Mouse (Mus musculus): ENCODE measurements around the gene Trpm5.

DNA sequence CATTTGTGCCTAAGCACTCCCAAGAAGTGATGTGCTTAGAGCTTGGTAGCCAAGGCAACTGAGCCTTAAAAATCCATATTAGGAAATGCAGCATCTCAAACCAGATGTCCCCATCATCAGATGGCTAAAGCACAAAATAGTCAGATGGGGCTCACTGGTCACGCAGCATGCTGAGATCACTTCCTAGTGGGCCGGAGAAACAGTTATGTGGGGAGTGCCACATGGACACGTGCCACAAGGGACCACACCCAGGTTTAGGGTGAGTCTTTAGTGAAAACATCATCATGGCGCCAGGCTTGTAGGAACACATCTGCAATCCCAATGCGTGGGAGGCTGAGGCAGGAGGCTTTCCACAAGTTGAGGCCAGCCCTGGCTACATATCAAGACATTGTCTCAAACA is 22.1 kb upstream of the Trpm5 start:
- TF ChIP-seq HCFC1 (IDR thresholded peaks at IDR 0.05; ENCODE audit: borderline replicate concordance, insufficient read depth, low read length), result no peak
- TF ChIP-seq ZNF384 (IDR thresholded peaks at IDR 0.05; ENCODE audit: low read depth, low read length), result no peak
- no peak for TF ChIP-seq MAFK (IDR thresholded peaks at IDR 0.05; ENCODE audit: insufficient read depth, low read depth, low read length)
- TF ChIP-seq ZC3H11A (IDR thresholded peaks at IDR 0.05; ENCODE audit: borderline replicate concordance, low read depth, low read length), result no peak
- no peak for TF ChIP-seq CHD2 (IDR thresholded peaks at IDR 0.05; ENCODE audit: low read depth, low read length)

Measured in ES-E14 (cell line).